Mouse (Mus musculus): ENCODE data around the gene Tril. TPM values are rescaled to one million over a fixed set of nuclear protein-coding genes. Genes with fewer than 3 reads are reported as not detected.

Tril gene
- polyA plus RNA-seq, 1 experiment = 0.43 TPM

DNA sequence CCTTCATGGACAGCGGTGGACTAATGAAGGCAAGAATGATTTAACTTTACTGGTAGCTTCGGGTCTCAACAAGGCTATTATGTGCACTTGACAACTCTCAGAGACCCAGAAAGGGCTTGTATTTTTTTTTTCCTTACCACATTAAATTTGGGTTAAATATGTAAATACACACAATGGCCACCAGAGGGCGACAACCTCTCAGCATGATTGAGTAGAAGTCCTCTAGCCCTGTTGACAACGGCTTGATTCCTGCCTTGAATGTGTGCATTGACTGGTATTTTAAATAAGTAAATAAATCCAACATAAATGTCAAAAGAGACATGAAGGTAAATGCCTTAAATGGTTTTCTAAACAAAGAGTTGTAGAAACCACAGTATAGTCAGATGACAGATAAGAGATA, 39.5 kb downstream of the Tril start:
- TF ChIP-seq E2F4 (IDR thresholded peaks at IDR 0.05; ENCODE audit: insufficient read depth) = no peak
- no peak for TF ChIP-seq POLR2AphosphoS2 (IDR thresholded peaks at IDR 0.05; ENCODE audit: insufficient read length, low read depth)
- Histone ChIP-seq H3K4me2 (ENCODE audit: low read depth) (no peak overlapping the region), H3K36me3 (ENCODE audit: control insufficient read depth, insufficient read depth) (no peaks in the 10 kb centered on the region), H3K4me3 (no peak overlapping the region), H3K79me2 (ENCODE audit: control insufficient read depth, insufficient read depth) (no peaks in the 10 kb centered on the region), H3K27me3 (ENCODE audit: control insufficient read depth, insufficient read depth, insufficient read length) (no peaks in the 10 kb centered on the region), H3ac (ENCODE audit: control insufficient read depth, insufficient read length) (no peak overlapping the region)

DNA sequence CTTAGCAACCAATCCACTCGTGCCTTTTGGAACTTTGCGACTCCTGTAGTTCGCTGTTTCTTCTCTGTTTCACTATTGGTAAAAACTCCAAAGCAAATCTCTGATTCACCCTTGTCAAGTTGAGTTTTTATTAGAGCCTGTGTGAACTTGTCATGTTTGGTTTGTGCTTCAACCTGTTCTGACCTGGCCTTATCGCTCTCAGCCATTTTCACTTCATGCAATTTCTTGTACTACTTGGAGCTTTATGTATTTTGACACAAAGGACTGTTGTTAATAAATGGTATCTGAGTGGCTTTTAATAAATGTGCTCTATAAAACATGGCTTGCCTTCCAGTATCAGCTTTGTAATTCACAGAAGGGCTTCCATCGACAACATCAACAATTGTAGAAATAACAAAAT, 40.6 kb downstream of the Tril start:
- Histone ChIP-seq H3K4me2 (ENCODE audit: low read depth) (no peak overlapping the region), H3K4me3 (no peak overlapping the region), H3K79me2 (ENCODE audit: control insufficient read depth, insufficient read depth) (no peaks in the 10 kb centered on the region), H3K36me3 (ENCODE audit: control insufficient read depth, insufficient read depth) (no peaks in the 10 kb centered on the region), H3K27me3 (ENCODE audit: control insufficient read depth, insufficient read depth, insufficient read length) (no peaks in the 10 kb centered on the region), H3ac (ENCODE audit: control insufficient read depth, insufficient read length) (no peak overlapping the region)
- no peak for TF ChIP-seq E2F4 (IDR thresholded peaks at IDR 0.05; ENCODE audit: insufficient read depth)
- no peak for TF ChIP-seq SRF (IDR thresholded peaks at IDR 0.05; ENCODE audit: control insufficient read depth, insufficient read length, low read depth)
- TF ChIP-seq TCF3 (IDR thresholded peaks at IDR 0.05; ENCODE audit: insufficient read length, low read depth) = no peak
- TF ChIP-seq MYOD1 (IDR thresholded peaks at IDR 0.05; ENCODE audit: control insufficient read depth in 1 of 3, insufficient read length in 2 of 3, low read depth in 2 of 3) = no peak
- no peak for TF ChIP-seq POLR2AphosphoS2 (IDR thresholded peaks at IDR 0.05; ENCODE audit: insufficient read length, low read depth)
- TF ChIP-seq USF1 (IDR thresholded peaks at IDR 0.05; ENCODE audit: low read depth) = no peak
- no peak for TF ChIP-seq TCF12 (IDR thresholded peaks at IDR 0.05; ENCODE audit: insufficient read depth, poor library complexity, severe bottlenecking)
- TF ChIP-seq POLR2A (IDR thresholded peaks at IDR 0.05; ENCODE audit: insufficient read length, low read depth) = no peak
- TF ChIP-seq REST (IDR thresholded peaks at IDR 0.05; ENCODE audit: insufficient read depth, insufficient read length) = no peak

DNA sequence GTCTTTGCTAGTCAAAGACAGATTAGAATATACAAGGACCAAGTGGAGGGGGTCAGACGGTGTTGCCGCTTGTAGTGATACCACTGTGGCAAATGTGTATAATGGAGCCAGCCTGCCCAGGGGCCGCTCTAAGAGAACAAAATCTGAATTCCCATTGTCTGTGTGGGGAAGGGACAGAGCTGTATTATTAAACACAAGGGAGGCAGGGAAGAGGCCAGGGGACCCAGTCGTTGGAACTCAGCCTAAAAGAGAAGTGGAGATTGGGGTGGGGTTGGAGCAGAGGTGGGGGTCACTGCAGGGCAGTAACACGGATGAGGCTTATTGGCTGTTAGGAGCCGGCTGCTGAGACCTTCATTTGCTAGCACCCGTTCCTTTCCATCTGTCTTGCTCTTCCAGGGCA, 41.1 kb downstream of the Tril start:
- Histone ChIP-seq H3K79me2 (ENCODE audit: control insufficient read depth, insufficient read depth) (no peaks in the 10 kb centered on the region), H3K36me3 (ENCODE audit: control insufficient read depth, insufficient read depth) (no peaks in the 10 kb centered on the region), H3ac (ENCODE audit: control insufficient read depth, insufficient read length) (no peak overlapping the region), H3K27me3 (ENCODE audit: control insufficient read depth, insufficient read depth, insufficient read length) (no peaks in the 10 kb centered on the region), H3K4me2 (ENCODE audit: low read depth) (no peak overlapping the region), H3K4me3 (no peak overlapping the region)
- TF ChIP-seq POLR2A (IDR thresholded peaks at IDR 0.05; ENCODE audit: insufficient read length, low read depth) = no peak
- no peak for TF ChIP-seq REST (IDR thresholded peaks at IDR 0.05; ENCODE audit: insufficient read depth, insufficient read length)
- no peak for TF ChIP-seq MYOG (IDR thresholded peaks at IDR 0.05; ENCODE audit: control insufficient read depth in 1 of 3, insufficient read depth in 1 of 3, insufficient read length in 2 of 3, low read depth in 2 of 3)
- TF ChIP-seq SRF (IDR thresholded peaks at IDR 0.05; ENCODE audit: control insufficient read depth, insufficient read length, low read depth) = no peak
- no peak for TF ChIP-seq MAX (IDR thresholded peaks at IDR 0.05; ENCODE audit: low read depth)
- no peak for TF ChIP-seq USF1 (IDR thresholded peaks at IDR 0.05; ENCODE audit: low read depth)
- no peak for TF ChIP-seq CEBPB (IDR thresholded peaks at IDR 0.05; ENCODE audit: insufficient read depth, poor library complexity, severe bottlenecking)
- TF ChIP-seq MYOD1 (IDR thresholded peaks at IDR 0.05; ENCODE audit: control insufficient read depth in 1 of 3, insufficient read length in 2 of 3, low read depth in 2 of 3) = no peak
- TF ChIP-seq E2F4 (IDR thresholded peaks at IDR 0.05; ENCODE audit: insufficient read depth) = no peak
- TF ChIP-seq TCF12 (IDR thresholded peaks at IDR 0.05; ENCODE audit: insufficient read depth, poor library complexity, severe bottlenecking) = no peak
- no peak for TF ChIP-seq TCF3 (IDR thresholded peaks at IDR 0.05; ENCODE audit: insufficient read length, low read depth)
- TF ChIP-seq POLR2AphosphoS2 (IDR thresholded peaks at IDR 0.05; ENCODE audit: insufficient read length, low read depth) = no peak

GRCm38 (mm10) chr6:53778424-53778955, 42.1 kb downstream of the Tril start:
- Histone ChIP-seq H3K27me3 (ENCODE audit: control insufficient read depth, insufficient read depth, insufficient read length) (no peaks in the 10 kb centered on the region), H3K79me2 (ENCODE audit: control insufficient read depth, insufficient read depth) (no peaks in the 10 kb centered on the region), H3K4me3 (no peak overlapping the region), H3K4me2 (ENCODE audit: low read depth) (no peak overlapping the region), H3ac (ENCODE audit: control insufficient read depth, insufficient read length) (no peak overlapping the region), H3K36me3 (ENCODE audit: control insufficient read depth, insufficient read depth) (no peaks in the 10 kb centered on the region)
- no peak for TF ChIP-seq E2F4 (IDR thresholded peaks at IDR 0.05; ENCODE audit: insufficient read depth)
- no peak for TF ChIP-seq POLR2A (IDR thresholded peaks at IDR 0.05; ENCODE audit: insufficient read length, low read depth)
- TF ChIP-seq TCF12 (IDR thresholded peaks at IDR 0.05; ENCODE audit: insufficient read depth, poor library complexity, severe bottlenecking) = no peak
- TF ChIP-seq TCF3 (IDR thresholded peaks at IDR 0.05; ENCODE audit: insufficient read length, low read depth) = no peak
- TF ChIP-seq REST (IDR thresholded peaks at IDR 0.05; ENCODE audit: insufficient read depth, insufficient read length) = no peak
- TF ChIP-seq USF1 (IDR thresholded peaks at IDR 0.05; ENCODE audit: low read depth) = no peak
- TF ChIP-seq MYOD1 (IDR thresholded peaks at IDR 0.05; ENCODE audit: control insufficient read depth in 1 of 3, insufficient read length in 2 of 3, low read depth in 2 of 3) = no peak
- no peak for TF ChIP-seq POLR2AphosphoS2 (IDR thresholded peaks at IDR 0.05; ENCODE audit: insufficient read length, low read depth)
- TF ChIP-seq SRF (IDR thresholded peaks at IDR 0.05; ENCODE audit: control insufficient read depth, insufficient read length, low read depth) = no peak
- TF ChIP-seq MAX (IDR thresholded peaks at IDR 0.05; ENCODE audit: low read depth) = no peak
- TF ChIP-seq MYOG (IDR thresholded peaks at IDR 0.05; ENCODE audit: control insufficient read depth in 1 of 3, insufficient read depth in 1 of 3, insufficient read length in 2 of 3, low read depth in 2 of 3) = no peak
- TF ChIP-seq CEBPB (IDR thresholded peaks at IDR 0.05; ENCODE audit: insufficient read depth, poor library complexity, severe bottlenecking) = no peak

- Histone ChIP-seq H3K4me3 (no peak overlapping the region), H3K36me3 (ENCODE audit: control insufficient read depth, insufficient read depth) (no peaks in the 10 kb centered on the region), H3K4me2 (ENCODE audit: low read depth) (no peak overlapping the region), H3K79me2 (ENCODE audit: control insufficient read depth, insufficient read depth) (no peaks in the 10 kb centered on the region), H3K27me3 (ENCODE audit: control insufficient read depth, insufficient read depth, insufficient read length) (no peaks in the 10 kb centered on the region), H3ac (ENCODE audit: control insufficient read depth, insufficient read length) (no peak overlapping the region)
- TF ChIP-seq POLR2A (IDR thresholded peaks at IDR 0.05; ENCODE audit: insufficient read length, low read depth) = no peak
- no peak for TF ChIP-seq MYOG (IDR thresholded peaks at IDR 0.05; ENCODE audit: control insufficient read depth in 1 of 3, insufficient read depth in 1 of 3, insufficient read length in 2 of 3, low read depth in 2 of 3)
- no peak for TF ChIP-seq REST (IDR thresholded peaks at IDR 0.05; ENCODE audit: insufficient read depth, insufficient read length)
- TF ChIP-seq TCF12 (IDR thresholded peaks at IDR 0.05; ENCODE audit: insufficient read depth, poor library complexity, severe bottlenecking) = no peak
- no peak for TF ChIP-seq MYOD1 (IDR thresholded peaks at IDR 0.05; ENCODE audit: control insufficient read depth in 1 of 3, insufficient read length in 2 of 3, low read depth in 2 of 3)
- TF ChIP-seq USF1 (IDR thresholded peaks at IDR 0.05; ENCODE audit: low read depth) = no peak
- no peak for TF ChIP-seq POLR2AphosphoS2 (IDR thresholded peaks at IDR 0.05; ENCODE audit: insufficient read length, low read depth)
- no peak for TF ChIP-seq TCF3 (IDR thresholded peaks at IDR 0.05; ENCODE audit: insufficient read length, low read depth)
- no peak for TF ChIP-seq SRF (IDR thresholded peaks at IDR 0.05; ENCODE audit: control insufficient read depth, insufficient read length, low read depth)
- no peak for TF ChIP-seq CEBPB (IDR thresholded peaks at IDR 0.05; ENCODE audit: insufficient read depth, poor library complexity, severe bottlenecking)
- TF ChIP-seq MAX (IDR thresholded peaks at IDR 0.05; ENCODE audit: low read depth) = no peak
Measured at GRCm38 (mm10) chr6:53768275-53768674, 52.4 kb downstream of the Tril start.
